Mouse (Mus musculus) erythroblast, embryonic 14.5 days (primary cell): ENCODE measurements around the gene Dhx8.

Experiments
- GATA1 ChIP-seq: IDR thresholded peaks from 2 replicates; pipeline ENCODE4 v1.6.1; 2012; ENCODE audit warnings: low read length, inconsistent platforms, mixed read lengths
- TAL1 ChIP-seq: IDR thresholded peaks from 3 replicates; pipeline ENCODE4 v1.6.1; 2012; ENCODE audit warnings: low read length, inconsistent platforms, mixed read lengths

DNA sequence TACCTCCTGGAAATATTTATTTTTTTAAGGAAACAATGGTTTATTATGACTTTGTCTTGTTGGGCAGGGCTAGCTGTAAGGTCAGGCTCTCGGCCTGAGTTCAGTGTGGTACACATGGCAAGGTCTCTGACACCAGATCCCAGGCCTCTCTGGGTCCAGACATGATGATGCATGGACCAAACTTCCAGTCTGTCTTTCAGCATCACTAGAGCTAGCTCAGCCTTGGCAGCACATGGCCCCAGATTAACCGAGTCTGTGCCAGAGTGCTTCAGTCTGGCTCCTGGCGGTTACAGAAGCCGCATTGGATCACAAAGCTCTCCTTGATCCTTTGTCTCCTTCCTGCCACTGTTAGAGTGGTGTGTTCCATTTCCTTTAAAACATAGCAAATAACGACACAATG is 34.6 kb downstream of the Dhx8 start:
- no peak for TF ChIP-seq TAL1
- no peak for TF ChIP-seq GATA1
